Mouse (Mus musculus) cerebellum, adult 11-12 months (tissue): ENCODE measurements around the gene Lcn11.

ENCODE experiments used
- DNase-seq: peaks from one replicate; pipeline ENCODE4 v3.0.0; 2022

Lcn11 gene

DNA sequence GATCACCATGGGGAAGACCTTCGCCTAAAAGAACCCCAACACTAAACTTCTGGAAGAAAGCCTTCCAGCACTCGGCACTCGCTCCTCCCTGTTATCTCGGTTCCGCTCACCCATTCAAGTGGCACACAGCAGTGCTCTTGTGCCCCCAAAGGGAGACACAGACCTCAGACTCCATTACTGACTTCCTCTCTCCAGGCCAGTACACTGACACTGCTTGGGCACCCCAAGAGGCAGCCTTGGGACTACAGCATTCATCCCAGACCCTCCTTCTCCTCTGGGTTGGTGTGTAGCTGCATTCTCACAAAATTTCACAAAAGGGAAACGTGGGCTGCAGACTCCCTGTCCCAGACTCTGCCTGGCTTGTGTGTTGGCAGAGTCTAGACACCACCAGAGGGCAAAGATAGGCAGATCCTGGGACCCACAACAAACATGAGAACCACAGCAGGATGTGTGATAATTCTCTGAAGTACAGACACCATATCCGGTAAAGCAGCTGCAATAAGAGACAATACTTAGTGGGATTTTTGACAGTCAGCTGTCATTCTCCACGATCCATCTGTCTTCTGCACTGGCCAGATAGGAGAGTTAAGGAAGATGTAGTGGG is 51.6 kb downstream of the Lcn11 start:
- no peak for DNase-seq
